Mouse (Mus musculus) limb, embryonic 14.5 days (tissue): ENCODE results near the gene Hgf. TPM values are rescaled to one million over a fixed set of nuclear protein-coding genes. Genes with fewer than 3 reads are reported as not detected.
A peak's percentile ranks its signal among the peaks of the same experiment; 100 is the strongest.

Experiments used
- ATAC-seq: fragments of 200-750 bp; cut with Nextera tagmentation; 2 replicates; pipeline ENCODE4 v1.8.0; 2017; ENCODE audit warnings: low read depth, moderate number of reproducible peaks, moderate TSS enrichment; ENCODE audit not compliant: low FRiP score
- DNase-seq: peaks from one replicate; pipeline ENCODE4 v3.0.0-alpha.2; 2015; ENCODE audit warnings: low spot score
- H3K27ac ChIP-seq: fragments of 300-500 bp; sonication (generic); replicated peaks from 2 replicates; pipeline ENCODE4 v1.5.1; 2014; ENCODE audit warnings: low read depth, mild to moderate bottlenecking, low read length, moderate library complexity, mixed read lengths
- H3K27me3 ChIP-seq: fragments of 300-500 bp; sonication (generic); 2 replicates; pipeline ENCODE4 v1.6.1; 2014; ENCODE audit warnings: low read length, mixed read lengths; ENCODE audit not compliant: control insufficient read depth, insufficient read depth
- H3K36me3 ChIP-seq: fragments of 300-500 bp; sonication (generic); 2 replicates; pipeline ENCODE4 v1.6.1; 2014; ENCODE audit warnings: mild to moderate bottlenecking, low read length, moderate library complexity, mixed read lengths; ENCODE audit not compliant: control insufficient read depth, insufficient read depth
- H3K4me1 ChIP-seq: fragments of 300-500 bp; sonication (generic); 2 replicates; pipeline ENCODE4 v1.6.1; 2014; ENCODE audit warnings: antibody characterized with exemption, low read length, mixed read lengths; ENCODE audit not compliant: control insufficient read depth, insufficient read depth
- H3K4me2 ChIP-seq: fragments of 300-500 bp; sonication (generic); replicated peaks from 2 replicates; pipeline ENCODE4 v1.6.1; 2014; ENCODE audit warnings: low read depth, mild to moderate bottlenecking, low read length, moderate library complexity; ENCODE audit not compliant: severe bottlenecking
- H3K4me3 ChIP-seq: fragments of 300-500 bp; sonication (generic); replicated peaks from 2 replicates; pipeline ENCODE4 v1.5.1; 2014; ENCODE audit warnings: low read length
- H3K9ac ChIP-seq: fragments of 300-500 bp; sonication (generic); 2 replicates; pipeline ENCODE4 v1.6.1; 2014; ENCODE audit warnings: mild to moderate bottlenecking, low read depth, low read length, moderate library complexity; ENCODE audit not compliant: severe bottlenecking
- H3K9me3 ChIP-seq: fragments of 300-500 bp; sonication (generic); 2 replicates; pipeline ENCODE4 v1.6.1; 2016; ENCODE audit warnings: low read length; ENCODE audit not compliant: control insufficient read depth
- POLR2A ChIP-seq: fragments of 200-500 bp; IDR thresholded peaks from 2 replicates; pipeline ENCODE4 v1.8.0; 2012; ENCODE audit warnings: inconsistent platforms, mild to moderate bottlenecking, moderate library complexity, borderline replicate concordance; ENCODE audit not compliant: insufficient read depth, insufficient read length; ENCODE audit errors: extremely low read depth
- WGBS: fragments of 180-500 bp; shearing (Covaris S2); extraction: QIAGEN DNeasy Blood & Tissue Kit; methylation state at CpG from one replicate; pipeline ENCODE4 v1.1.7; 2014; 5-methylcytosine and 5-hydroxymethylcytosine counted together
- polyA plus RNA-seq, 2 experiments: library from polyadenylated mRNA; depleted of rRNA in 1 of 2; stranded (reverse) in 1 of 2; unstranded in 1 of 2; fragments of >200 nt; fragmentation: Nextera tagmentation in 1 of 2; extraction: Ambion mirVana in 1 of 2; gene quantifications; 2 replicates each; pipeline versions ENCODE4 v1.2.1 to v1.2.3; 2012 to 2014

Gene Hgf
- polyA plus RNA-seq, 2 experiments, result 3.0 to 4.1 TPM

GRCm38 (mm10) chr5:16650240-16650639 lies 96.9 kb downstream of the Hgf start:
- H3K4me3 ChIP-seq, result no peak overlapping the region
- H3K9me3 ChIP-seq, result no peaks in the 10 kb centered on the region
- ATAC-seq, result no peak
- DNase-seq, result no peak
- no peak overlapping the region for H3K27ac ChIP-seq
- H3K27me3 ChIP-seq, result no peaks in the 10 kb centered on the region
- no peak overlapping the region for H3K9ac ChIP-seq
- no peaks in the 10 kb centered on the region for H3K4me1 ChIP-seq
- 88% methylated on average over 1 of the region's 1 CpGs for WGBS
- H3K36me3 ChIP-seq, result no peaks in the 10 kb centered on the region
- no peak for TF ChIP-seq POLR2A
- H3K4me2 ChIP-seq, result no peak overlapping the region

GRCm38 (mm10) chr5:16654022-16654421 lies 100.7 kb downstream of the Hgf start:
- H3K4me1 ChIP-seq, result no peaks in the 10 kb centered on the region
- WGBS, result 34% methylated on average over 7 of the region's 7 CpGs
- H3K36me3 ChIP-seq, result no peaks in the 10 kb centered on the region
- H3K9ac ChIP-seq, result no peak overlapping the region
- no peak for TF ChIP-seq POLR2A
- H3K27ac ChIP-seq, result no peak overlapping the region
- ATAC-seq, result no peak
- no peaks in the 10 kb centered on the region for H3K9me3 ChIP-seq
- H3K4me2 ChIP-seq, result no peak overlapping the region
- no peak overlapping the region for H3K4me3 ChIP-seq
- H3K27me3 ChIP-seq, result no peaks in the 10 kb centered on the region
- peak; percentile 9 for DNase-seq

Other genes starting within 250 kb of the Hgf start
- 0.01 and 0.04 TPM in 2 replicates for gene Gm28710, start 238.3 kb downstream of the Hgf start, polyA plus RNA-seq (2012; rRNA removed)
- not detected in 2 replicates for gene Gm28710, start 238.3 kb downstream of the Hgf start, polyA plus RNA-seq (2014; fragmentation: Nextera tagmentation; extraction: Ambion mirVana)